Mouse (Mus musculus): ENCODE measurements around the gene Plxdc1.

Plxdc1 gene

DNA sequence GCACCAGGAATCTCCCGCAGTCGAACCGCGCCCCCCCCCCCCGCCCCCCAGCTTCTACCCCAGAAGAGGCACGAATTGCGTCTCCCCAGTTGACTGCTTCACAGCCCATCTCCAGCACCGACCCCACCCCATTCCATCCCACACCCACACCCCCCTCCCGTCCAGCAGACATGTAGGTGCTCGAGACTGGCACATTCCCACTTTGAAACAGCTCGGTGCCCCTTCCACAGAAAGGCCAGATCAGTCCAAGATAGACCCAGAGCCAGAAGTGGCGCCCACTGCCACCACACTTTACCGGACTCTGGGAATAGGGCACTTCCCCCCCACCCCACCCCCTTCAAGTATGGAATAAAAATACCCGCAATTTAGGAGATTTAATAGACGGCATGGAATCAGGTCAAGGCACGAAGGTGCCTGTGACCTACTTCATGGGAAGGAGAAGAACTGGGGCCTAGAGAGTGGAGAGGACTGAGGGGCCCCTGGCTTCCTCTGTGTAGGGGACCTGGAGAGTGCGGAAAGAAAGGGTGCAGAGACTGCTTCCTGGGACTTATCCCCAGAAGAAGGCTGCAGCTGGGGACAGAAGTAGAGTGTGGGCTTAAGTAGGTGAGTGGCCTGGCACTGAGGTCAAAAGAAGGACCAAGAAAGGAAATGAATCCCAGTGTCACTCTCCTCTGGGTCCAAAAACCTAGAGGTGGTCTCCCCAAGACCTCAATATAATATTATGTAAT lies 658 bp upstream of the Plxdc1 start:
- DNase-seq: no peak

DNA sequence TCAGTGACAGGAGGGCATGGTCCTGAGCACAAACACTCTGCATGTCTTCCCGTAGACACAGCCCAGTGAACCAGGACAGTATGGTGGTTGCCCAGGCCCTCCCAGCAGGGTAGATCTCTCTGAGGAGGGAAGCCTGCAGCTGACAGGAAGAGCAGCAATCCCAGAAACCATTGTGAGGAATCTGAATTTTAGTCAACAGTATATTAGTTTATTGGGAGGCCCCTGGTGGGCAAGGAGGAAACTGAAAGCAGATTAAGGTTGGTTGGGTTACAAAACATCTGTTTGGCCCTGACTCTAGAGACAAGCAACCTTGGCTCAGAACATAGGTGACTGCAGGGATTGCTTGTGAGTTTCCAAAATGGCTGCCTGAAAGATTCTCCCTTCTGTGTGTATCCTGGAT lies 2.3 kb downstream of the Plxdc1 start:
- no peak for DNase-seq

DNA sequence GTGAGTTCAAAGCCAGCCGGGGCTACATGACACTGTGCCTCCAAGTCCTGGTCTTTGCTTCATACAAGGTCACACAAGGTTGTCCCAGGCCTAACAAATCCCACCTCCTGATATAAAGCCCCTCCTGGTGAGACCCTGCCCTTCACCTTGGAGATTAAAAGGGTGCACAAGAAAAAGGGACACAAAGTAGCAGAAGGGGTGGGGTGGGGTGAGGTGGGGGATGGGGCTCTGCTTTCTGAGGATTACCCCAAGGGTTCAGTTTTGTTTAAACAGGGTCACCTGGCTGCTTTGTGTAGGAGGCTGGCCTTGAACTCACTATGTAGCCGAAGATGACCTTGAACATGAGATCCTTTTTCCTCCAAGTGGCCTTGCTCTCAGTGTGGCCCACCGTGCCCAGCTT lies 2.7 kb downstream of the Plxdc1 start:
- no peak for DNase-seq

DNA sequence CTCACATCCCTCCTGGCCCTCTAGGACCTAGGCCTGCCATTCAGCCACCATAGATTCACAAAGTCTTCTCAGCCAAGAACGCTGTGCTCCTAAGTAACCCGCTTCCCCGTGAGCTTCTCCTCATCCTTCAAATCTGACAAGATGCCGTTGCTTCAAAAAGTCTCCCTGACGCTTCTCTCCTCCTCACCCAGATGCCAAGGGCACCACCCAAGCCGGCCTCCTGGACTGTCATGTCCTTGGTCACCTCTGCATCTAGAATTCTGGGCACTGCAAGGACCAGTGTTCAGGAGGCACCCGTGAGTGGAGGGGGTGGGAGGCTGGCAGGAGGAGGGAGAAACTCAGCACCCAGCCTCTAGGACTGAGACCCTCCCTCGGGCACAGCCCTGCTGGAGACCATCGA lies 3.5 kb downstream of the Plxdc1 start:
- no peak for DNase-seq

DNA sequence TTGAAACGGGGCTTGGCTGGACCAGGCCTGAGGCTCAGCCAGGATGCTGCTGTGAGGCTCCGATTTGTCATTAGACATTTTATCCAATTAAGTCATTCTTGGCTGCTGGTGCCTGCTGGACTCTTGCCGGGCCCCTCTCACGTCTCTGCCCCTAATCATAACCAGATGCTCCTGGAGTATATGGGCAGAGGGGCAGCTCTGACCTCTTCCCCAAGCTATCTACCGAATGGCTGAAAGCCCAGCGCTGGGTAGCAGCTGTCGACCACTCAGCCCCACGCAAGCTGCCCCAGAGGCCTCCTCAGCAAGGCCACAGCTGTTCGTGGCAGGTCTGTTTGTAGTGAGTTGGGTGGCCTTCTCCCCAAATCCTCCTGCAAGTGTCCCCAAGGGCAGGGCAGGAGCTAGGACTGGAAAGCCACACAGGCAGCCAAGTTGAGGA lies 5.7 kb downstream of the Plxdc1 start:
- DNase-seq: no peak

DNA sequence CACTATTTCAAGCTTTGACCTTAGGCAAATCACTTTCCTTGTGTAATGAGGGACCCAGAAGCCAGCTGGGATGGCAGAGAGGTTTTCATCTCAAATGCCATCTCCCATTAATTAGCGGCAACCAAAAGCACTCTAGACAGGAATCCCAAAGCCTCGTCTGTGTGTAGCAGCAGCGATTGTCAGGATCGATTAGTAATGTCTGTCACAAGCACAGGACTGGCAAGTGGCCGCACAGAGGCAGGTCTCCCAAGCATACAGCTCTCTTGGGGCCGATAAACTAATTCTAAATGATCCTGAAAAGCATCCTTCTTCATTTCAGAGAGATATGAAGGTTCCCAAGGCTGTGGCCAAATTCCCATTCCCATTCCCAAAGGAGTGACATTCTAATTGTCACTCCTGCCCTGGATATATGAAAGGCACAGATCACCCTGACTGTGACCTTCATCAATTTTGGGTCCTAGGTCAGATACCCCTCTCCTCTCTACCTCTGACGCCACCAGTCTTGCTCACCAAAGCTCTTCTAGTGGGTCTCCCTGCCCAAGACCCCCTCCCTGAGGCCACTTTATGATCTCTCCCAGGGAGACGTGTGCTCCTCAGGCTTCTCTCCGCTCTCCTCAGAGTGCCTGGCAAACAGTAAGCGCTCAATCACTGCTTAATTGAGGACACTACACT lies 6.3 kb downstream of the Plxdc1 start:
- no peak for DNase-seq

DNA sequence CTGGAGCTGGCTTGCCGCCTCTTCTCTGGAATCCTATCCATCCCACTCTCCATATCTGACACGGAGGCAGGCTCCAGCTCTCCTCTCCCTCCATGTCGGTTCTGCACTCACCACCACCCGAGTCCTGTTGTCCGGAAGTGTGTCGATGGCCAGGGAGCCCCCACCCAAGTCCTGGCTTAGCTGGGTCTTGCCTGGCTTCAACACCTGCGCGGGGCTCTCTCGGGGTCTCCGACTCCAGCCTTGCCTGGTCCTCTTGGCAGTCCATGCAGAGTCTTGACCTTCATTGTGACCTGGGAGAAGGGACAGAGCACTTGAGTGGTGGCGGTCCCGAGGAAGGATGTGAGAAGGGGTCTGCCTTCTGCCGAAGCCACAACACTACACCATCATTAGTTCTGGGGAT lies 7.9 kb downstream of the Plxdc1 start:
- no peak for DNase-seq

DNA sequence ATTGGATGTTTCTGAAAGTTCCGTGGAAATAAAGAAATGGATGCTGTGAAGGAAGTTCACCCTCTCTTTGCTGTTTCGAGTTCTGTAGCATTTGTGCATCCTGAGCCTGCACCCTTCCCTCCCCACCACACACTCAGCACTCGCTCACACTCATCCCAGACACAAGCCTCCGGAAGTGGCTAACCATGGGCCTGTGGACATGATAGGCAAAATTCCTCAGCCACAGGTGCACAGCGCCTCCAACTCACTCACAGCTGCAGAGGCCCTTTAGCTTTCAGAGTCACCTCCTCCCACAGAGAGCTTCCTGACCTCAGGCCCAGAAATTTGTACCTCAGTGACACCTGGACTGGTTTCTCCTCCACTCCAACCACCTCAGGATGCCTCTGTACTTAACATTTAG lies 8.4 kb downstream of the Plxdc1 start:
- DNase-seq: no peak

DNA sequence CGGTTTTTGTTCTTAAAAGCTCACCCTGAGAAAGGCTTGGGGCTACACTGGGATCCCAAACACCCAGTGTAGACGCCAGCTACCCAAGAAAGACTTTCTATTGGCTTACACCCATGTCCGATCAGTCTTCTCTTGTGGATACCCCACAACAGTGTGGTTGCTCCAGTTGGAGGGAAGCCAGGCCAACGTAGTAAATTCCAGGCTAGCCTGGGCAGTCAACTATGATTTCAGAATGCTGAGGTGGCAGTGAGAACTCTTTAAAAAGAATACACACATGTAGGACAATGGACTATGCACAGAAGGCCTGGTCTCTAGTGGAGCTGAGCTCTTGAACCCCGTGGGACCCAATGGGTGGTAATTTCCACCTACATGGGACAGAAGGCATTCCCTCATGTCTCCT lies 11.5 kb downstream of the Plxdc1 start:
- DNase-seq: no peak

DNA sequence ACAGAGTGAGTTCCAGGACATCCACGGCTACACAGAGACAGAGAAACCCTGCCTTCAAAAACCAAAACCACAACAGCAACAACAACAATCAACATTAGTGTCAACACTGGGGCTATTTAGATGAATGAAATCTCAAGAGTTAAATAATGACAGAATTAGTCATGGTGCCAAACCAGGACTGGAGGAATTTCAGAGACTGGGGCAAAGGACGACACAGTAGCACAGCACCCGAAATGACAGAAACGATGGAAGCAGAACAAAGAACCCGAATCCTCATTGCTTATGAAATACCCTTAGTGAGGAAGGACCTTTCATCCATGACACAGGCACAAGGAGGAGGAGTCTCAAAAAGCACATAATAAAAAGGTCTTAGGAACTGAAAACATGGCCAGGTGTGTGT lies 12.1 kb downstream of the Plxdc1 start:
- DNase-seq: no peak

DNA sequence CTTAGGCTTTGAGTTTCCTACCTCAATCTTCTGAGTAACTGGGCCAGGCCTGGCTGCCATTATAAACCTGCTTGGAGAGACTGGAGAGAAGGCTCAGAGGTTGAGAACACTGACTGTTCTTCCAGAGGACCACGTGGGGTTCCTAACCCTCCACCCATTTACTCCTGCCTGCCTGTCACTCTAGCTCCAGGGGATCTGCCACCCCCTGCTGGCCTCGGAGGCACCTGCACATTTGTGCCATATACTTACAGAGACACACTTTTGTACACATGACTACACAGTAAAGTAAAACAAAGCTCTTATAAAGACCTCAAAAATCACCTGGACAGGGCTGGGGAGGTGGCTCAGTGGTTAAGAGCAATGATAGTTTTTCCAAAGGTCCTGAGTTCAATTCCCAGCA lies 13.8 kb downstream of the Plxdc1 start:
- no peak for DNase-seq

DNA sequence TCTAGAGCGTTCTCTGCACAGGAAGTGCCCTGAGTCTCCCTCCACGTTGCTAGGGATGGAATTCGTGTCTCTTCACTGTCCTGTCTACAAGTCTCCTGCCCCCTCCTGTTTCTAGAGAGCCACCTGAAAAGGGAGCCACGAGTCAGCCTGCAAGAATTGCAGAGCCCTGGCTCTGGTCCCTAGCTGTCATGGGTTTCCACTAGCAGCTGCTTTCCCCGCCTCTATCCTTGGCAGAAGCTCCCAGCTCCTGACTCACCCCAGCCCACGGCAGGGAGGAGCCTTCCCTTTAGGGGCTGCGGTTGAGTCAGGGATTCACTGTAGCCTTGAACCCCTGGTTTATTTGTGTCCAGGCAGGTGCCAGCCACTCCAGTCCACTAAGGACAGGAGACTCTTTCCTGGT lies 15.0 kb downstream of the Plxdc1 start:
- DNase-seq: no peak

DNA sequence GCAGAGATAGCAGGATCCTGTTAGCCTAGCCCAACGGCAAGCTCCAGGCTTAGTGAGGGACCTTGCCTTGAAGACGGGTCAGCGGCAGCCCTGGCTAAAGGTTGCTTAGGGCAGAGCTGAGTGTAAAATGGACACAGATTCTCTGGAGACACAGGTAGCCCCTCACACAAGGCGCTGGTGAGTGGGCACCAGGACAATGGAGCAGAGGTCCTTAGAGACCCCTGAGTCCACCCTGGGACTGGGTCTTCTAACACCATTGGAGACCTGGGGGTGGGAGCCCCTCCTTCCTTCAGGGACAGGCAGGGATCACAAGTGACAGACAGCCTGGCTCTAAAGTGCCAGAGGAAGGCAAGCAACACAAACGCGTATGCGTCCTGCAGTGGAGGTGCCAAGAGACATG lies 15.5 kb downstream of the Plxdc1 start:
- DNase-seq: no peak

DNA sequence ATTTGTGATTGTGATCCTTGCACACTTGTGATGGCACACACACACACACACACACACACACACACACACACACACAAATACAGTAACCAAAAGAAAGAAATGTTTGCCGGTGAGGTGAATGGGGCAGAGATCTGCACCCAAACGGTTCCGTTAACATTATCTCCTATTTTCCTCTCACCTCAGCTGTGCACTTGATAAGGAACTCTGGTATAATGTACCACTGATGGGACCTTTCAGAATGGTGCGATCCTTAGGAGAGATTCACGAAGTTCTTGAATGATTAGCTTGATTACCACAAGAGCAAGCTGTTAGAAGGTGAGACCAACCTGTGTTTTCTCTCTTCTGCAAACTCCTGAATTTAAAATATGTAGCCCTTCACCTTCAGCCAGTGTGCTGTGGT lies 17.9 kb downstream of the Plxdc1 start:
- no peak for DNase-seq

DNA sequence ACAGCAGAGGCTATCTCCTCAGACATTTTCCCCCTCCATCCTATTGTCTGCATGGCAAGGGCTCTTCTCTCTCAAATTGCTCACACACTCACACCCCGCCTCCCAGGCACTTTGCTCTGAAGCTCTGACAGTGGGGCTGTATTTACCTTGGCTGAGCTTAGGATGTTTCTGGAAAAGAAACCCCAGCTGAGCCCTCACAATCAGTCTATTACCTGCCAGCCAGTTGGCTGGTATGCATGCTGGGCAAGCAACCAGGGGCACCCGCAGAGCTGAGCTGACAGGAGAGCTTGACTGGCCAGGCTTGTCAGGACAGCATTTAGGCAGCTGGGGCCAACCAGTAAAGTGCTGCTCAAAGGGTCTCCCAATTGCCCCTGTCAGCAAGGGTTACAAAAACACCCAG lies 19.1 kb downstream of the Plxdc1 start:
- peak; percentile 39 for DNase-seq

DNA sequence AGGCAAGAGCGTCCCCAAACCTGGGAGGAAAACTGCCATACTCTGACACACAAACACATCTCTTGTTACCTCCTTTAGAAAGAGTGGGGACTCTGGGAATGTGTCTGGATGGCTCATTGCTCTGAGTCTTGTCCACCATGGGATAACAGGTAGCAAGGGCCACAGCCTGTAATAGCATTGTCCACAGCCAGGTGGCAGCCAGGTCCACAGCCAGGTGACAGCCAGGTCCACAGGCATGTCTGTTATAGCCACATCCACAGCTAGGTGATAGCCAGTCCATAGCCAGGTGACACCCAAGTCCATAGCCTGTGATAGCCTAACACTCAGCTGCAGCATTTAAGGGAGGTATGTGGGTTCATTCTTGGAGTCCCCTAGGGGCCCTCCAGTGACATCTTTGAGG lies 25.3 kb downstream of the Plxdc1 start:
- DNase-seq: peak; percentile 40

DNA sequence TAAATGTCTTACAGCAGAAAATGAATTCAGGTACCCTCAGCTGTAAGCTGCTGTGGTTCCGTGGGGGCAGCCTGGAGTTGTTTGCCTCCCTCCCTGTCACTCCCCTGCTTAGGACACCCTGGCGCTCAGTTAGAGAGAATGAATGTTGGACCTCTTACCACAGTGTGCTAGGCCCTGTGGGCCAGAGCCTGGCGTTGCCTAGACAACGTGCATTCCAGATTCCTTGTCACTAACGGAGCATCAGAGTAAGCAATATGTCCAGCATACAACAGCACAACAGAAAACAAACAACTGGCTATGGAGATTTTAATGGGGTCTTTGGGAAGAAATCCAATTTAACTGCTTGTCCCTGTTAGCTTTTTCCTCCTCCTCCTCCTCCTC lies 27.0 kb downstream of the Plxdc1 start:
- DNase-seq: no peak

DNA sequence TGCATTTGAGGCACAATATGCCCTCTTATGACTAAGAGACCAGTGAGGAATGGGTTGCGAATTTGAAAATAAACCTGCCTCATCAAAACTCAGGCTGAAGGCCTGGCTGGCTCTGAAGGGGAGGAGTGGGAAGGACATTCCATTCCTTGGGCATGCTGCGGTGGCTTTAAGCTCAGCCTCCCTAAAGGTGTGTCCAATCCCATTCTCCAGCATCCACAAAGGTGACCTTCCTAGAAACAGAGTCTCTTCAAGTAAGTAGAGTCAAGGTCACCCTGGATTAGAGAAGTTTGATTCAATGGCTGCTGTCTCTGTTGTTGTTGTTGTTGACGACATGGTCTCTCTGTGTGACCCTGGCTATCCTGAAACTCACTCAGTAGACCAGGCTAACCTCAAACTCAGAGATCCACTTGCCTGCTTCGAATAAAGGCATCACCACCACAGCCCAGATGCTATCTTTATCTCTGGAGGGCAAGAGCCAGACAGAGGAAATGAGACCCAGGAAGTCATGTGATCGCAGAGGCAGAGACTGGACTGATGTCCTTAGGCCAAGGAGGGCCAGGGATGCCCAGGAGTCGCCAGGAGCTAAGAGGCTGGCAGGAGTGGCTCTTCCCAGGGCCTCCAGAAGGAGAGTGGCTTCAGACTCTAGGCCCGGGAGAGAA lies 27.5 kb downstream of the Plxdc1 start:
- no peak for DNase-seq

DNA sequence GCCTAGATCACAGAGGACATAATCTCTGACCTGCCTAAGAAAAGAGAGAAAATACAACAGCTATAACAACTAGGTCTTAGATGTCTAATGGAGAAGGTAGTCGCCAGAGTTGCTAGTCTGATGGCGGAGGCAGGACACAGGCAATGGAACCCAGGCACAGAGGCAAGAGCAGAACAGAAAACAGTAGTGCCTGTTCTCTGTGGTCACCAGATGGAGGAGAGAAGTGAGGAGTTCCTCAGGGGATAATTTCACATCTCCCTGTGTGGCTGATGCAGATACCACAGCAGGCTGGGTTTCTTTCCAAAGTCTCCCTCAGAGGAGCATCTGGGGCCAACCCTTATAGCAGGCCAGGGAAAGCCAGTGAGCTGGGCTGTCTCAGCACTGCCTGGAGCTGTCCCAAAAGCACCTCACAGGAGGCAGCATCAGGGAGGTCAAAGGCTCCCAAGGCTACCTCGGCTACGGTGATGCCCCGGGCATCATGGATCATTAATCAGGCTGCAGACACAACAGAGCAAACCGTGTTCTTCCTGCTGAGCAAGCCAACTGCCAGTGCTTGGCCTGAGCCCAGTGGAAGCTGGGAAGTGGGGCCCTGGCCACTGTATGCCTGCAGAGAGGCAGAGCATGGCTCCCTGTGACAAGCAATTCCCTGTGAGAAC lies 29.2 kb downstream of the Plxdc1 start:
- DNase-seq: peak; percentile 73

DNA sequence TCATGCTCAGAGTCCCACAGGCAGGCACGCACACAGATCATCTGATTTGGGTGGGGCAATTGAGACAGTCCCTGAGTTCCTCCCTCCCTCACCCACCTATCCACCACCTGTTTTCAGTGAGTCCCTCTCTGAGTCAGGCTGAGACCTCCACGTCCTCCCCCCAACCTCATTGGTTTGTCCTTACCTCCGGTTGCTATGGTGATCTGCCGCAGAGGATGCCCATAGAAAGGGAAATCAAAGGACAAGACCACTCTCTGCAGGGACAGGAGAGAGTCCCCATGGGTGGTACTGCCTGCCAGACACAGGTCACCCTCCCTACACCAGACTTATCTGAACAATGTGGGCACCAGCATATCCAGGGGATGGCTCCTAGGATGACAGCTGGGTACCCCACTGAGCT lies 30.3 kb downstream of the Plxdc1 start:
- DNase-seq: no peak

DNA sequence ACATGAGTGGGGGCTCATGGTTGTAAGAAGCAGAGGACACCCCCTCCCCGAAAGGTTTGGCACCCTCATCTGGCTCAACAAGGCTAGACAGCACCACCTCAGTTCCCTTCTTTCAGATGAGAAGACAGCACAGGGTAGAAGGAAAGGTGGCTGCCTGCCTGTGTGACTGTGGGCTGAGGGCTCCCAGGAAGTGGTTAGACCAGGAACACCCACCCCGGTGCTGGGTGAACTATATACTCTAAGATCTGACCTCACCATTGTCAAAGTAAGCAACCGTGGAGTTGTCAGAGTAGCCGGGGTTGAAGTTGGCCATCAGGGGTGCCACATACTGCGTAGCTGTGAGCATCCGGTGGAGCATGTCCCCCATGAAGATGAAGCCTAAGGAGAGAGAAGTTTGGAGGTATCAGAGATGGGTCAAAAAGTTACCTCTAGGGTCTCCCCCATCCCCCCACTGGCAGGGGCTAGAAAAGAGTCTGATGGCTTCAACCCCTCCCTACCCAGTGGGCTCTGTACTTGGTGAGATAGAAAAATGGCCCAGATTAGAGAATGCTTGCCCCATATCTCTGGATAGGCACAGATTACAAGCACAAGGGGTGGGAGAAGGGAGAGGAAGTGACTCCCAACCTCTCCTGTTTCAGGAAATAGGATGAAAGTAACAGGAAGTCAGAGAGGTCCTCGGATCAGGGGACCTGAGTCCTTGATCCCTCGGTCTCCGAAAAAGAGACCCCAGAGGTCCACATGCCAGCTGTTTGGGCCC lies 30.9 kb downstream of the Plxdc1 start:
- no peak for DNase-seq

DNA sequence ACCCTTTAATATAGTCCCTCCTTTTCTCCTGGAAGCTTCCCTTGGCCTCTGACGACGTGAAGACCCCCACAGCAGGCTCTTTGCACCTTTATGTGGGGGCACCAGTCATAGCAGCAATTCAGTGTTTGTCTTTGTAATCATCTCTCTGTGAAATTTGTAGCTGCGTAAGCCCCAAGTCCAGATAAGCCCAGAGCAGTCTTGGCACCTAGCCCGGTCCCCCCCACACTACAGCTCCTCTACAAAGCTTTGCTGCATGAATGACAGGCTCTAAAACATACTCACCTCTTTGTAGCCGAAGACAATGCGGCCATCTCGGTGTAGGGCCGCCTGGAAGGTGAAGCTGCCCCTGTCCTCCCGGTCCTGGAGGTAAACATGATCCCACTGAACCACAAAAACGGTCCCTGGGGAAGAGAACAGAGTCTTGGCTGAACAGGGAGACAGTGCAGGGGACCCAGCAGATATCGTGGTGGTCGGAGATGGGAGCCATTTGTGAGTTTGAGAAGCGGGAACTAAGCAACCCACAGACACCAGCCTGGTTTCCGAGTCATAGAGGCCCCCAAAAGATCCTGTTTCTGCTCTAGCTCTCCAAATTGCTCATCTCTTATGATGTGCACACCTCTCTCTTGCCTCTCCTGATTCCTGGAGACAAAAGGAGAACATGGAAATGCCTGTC lies 31.6 kb downstream of the Plxdc1 start:
- DNase-seq: no peak

DNA sequence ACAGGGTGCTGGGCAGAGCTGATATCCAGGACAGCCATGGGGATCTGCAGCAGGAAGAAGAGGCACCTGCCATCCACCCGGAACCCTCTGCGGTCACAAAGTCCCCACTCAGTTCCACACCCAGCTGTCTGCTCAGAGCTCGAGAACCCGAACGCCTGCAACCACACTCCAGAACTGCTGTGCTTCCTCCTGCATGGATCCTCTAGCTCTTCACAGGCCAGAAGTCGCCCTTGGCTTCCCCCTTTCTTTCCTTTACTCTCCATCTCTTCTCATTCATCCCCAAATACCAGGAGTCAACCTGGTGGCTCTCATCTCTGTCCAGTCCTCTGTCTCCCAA lies 32.3 kb downstream of the Plxdc1 start:
- DNase-seq: no peak

Measured in cerebellum, adult 11 months (tissue).